Mouse (Mus musculus): ENCODE results near the gene Tyrobp. TPM values are rescaled to one million over a fixed set of nuclear protein-coding genes. Genes with fewer than 3 reads are reported as not detected.

Gene Tyrobp
- polyA plus RNA-seq, 1 experiment from 2014 or later, result 35.6 TPM

DNA sequence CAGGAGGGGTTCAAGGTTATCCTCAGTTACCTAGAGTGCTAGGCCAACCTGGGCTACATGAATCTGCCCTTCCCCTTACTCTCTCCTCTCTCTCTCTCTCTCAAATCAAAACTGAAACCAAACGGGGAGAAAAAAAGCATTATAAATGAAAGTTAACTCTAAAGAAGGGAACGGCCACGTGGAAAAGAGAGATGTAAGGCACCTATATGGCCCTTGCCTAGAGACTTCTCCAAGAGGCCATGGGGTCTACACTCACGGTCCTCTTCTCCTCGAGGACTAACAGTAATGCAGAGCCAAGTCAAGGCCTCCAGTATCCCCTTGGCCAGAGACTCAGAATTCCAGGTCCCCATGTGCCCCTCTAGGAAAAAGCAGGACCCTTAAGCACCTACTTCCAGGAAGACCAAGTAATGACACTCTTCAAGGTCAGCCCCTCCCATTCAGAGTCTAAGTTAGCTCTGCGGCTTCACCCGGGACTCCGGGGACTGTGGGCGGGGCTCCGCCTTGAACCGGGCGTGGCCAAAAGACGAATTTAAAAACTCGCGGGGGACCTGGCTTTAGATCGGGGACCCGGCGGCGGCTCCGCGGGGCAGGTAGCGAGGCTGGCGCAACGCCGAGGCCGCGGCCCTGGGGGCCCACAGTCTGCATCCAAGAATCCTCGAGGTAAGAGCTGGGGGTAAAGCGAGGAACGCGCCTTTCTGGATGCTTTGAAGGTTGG, 7.8 kb downstream of the Tyrobp start, which contains the start of gene Nfkbid:
TSS of gene Nfkbid (plus strand) at position 558 of the 715 bp plus-strand sequence.
- WGBS, result 11% methylated on average over 31 of the region's 31 CpGs
- no peak for DNase-seq (ENCODE audit: low spot score)
- ATAC-seq (ENCODE audit: low FRiP score), result peak; percentile 18; the same call in 1 of the 2 replicates

DNA sequence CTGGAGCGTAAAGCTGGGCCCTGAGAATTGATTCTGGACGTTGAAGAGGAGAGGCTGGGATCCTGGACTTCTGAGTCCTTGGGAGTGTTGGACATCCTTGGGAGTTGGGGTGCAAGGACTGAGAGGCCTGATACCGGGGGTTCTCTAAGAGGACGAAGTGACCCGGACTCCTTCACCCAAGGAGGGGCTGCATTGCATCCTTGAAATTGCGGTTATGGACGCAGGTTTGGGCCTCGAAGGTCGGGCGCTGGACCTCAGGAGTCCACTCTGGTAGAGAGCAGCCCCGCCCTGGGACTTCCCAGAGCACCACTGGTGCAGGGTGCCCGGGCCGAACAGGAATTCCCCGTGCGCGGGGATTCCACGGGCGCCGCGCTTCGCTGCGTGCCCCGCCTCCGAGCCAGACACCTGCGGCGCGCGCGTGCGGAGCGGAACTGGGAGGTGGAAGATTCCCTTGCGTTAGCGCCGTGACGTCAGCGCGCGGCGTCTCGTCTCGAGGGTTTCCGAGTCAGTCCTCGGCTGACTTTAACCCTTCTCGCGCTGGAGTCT, 8.4 kb downstream of the Tyrobp start:
- peak overlapping the region; percentile 48; the same call in 1 of the 2 replicates for H3K27ac ChIP-seq
- H3K4me3 ChIP-seq (replicated peaks; ENCODE audit: low read length), result peak overlapping the region; percentile 60
- under 1% methylated on average over 45 of the region's 45 CpGs for WGBS
- H3K4me1 ChIP-seq (replicated peaks; ENCODE audit: control insufficient read depth, insufficient read depth, low read length), result peaks cover 20% of the 10 kb centered on the region
- no peaks in the 10 kb centered on the region for H3K27me3 ChIP-seq (ENCODE audit: control insufficient read depth, insufficient read depth, low read length)
- peak; percentile 95 for DNase-seq (ENCODE audit: low spot score)
- peak overlapping the region; percentile 97 for H3K4me2 ChIP-seq (replicated peaks)
- no peaks in the 10 kb centered on the region for H3K36me3 ChIP-seq (replicated peaks; ENCODE audit: control insufficient read depth, insufficient read depth)
- H3K9me3 ChIP-seq (ENCODE audit: control insufficient read depth, low read length), result no peaks in the 10 kb centered on the region
- ATAC-seq (ENCODE audit: low FRiP score), result peak; percentile 88
- H3K9ac ChIP-seq, result peak overlapping the region; percentile 75

More for the DNA sequence above, 7.8 kb downstream of the Tyrobp start, which contains the start of gene Nfkbid:
- Histone ChIP-seq H3K27ac (peak within 1 kb of the TSS; percentile 55), H3K36me3 (replicated peaks; ENCODE audit: control insufficient read depth, insufficient read depth) (no peaks in the 10 kb centered on the region), H3K4me1 (replicated peaks; ENCODE audit: control insufficient read depth, insufficient read depth, low read length) (peaks cover 20% of the 10 kb centered on the region), H3K9me3 (ENCODE audit: control insufficient read depth, low read length) (no peaks in the 10 kb centered on the region), H3K4me2 (replicated peaks) (peak within 1 kb of the TSS; percentile 97), H3K27me3 (ENCODE audit: control insufficient read depth, insufficient read depth, low read length) (no peaks in the 10 kb centered on the region), H3K9ac (peak within 1 kb of the TSS; percentile 75), H3K4me3 (replicated peaks; ENCODE audit: low read length) (peak within 1 kb of the TSS; percentile 60)

DNA sequence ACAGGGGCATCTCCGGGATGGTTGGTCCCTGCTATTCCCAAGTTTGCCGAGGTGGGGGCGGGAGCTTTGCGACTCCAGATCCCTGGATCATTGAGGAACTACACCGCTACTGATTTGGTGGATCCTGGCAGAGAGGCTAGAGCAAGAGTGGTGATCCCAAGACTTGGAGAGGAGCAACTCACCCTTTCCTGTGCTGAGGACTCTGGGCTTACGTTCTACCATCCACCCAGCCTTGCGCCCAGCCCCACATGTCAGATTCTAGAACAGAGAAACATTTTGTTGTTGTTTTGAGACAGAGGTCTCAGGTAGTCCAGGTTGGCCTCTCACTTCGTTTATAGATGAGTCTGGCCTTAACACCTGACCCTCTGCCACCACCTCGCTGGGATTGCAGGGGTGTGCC, 9.0 kb downstream of the Tyrobp start:
- Histone ChIP-seq H3K36me3 (replicated peaks; ENCODE audit: control insufficient read depth, insufficient read depth) (no peaks in the 10 kb centered on the region), H3K27me3 (ENCODE audit: control insufficient read depth, insufficient read depth, low read length) (no peaks in the 10 kb centered on the region), H3K4me1 (replicated peaks; ENCODE audit: control insufficient read depth, insufficient read depth, low read length) (peaks cover 20% of the 10 kb centered on the region), H3K9ac (peak overlapping the region; percentile 75), H3K27ac (peak overlapping the region; percentile 55; the same call in 1 of the 2 replicates), H3K4me2 (replicated peaks) (peak overlapping the region; percentile 97), H3K4me3 (replicated peaks; ENCODE audit: low read length) (peak overlapping the region; percentile 60), H3K9me3 (ENCODE audit: control insufficient read depth, low read length) (no peaks in the 10 kb centered on the region)
- no peak for DNase-seq (ENCODE audit: low spot score)
- 0 out of 2 replicates have a peak, but pooled peaks have one; percentile 2 for ATAC-seq (ENCODE audit: low FRiP score)
- 14% methylated on average over 9 of the region's 9 CpGs for WGBS

DNA sequence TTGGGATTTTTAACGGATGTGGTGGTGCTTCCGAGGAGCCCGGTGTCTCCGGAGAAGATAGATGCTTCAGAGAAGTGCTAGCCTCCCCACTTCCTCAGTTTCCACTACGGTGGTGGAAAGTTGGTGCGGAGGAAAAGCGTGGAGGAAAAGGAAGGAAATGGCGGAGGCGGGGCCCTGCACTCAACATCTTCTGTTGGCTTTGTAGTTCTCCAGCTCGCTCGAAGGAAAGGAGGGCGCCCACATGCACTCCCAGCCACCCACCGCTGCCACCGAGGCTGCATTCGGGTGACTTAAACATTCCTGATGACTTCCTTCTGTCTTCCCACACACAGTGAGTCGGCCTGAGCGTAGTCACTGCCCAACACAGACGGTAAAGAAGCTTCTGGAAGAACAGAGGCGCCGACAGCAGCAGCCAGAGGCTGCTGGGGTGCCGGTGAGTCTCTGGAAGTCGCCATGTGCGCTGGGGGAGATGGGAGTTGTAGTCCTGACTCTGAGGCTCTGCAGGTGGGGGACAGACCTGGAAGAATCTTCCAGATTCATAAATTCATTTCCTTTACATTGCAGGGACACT, 9.6 kb downstream of the Tyrobp start:
- ATAC-seq (ENCODE audit: low FRiP score), result no peak
- Histone ChIP-seq H3K27ac (0 out of 2 replicates have a peak overlapping the region, but pooled peaks have one; percentile 55), H3K9ac (peak overlapping the region; percentile 75), H3K27me3 (ENCODE audit: control insufficient read depth, insufficient read depth, low read length) (no peaks in the 10 kb centered on the region), H3K36me3 (replicated peaks; ENCODE audit: control insufficient read depth, insufficient read depth) (no peaks in the 10 kb centered on the region), H3K9me3 (ENCODE audit: control insufficient read depth, low read length) (no peaks in the 10 kb centered on the region), H3K4me1 (replicated peaks; ENCODE audit: control insufficient read depth, insufficient read depth, low read length) (peaks cover 20% of the 10 kb centered on the region), H3K4me2 (replicated peaks) (peak overlapping the region; percentile 97), H3K4me3 (replicated peaks; ENCODE audit: low read length) (peak overlapping the region; percentile 60)
- WGBS, result 49% methylated on average over 23 of the region's 23 CpGs
- no peak for DNase-seq (ENCODE audit: low spot score)

DNA sequence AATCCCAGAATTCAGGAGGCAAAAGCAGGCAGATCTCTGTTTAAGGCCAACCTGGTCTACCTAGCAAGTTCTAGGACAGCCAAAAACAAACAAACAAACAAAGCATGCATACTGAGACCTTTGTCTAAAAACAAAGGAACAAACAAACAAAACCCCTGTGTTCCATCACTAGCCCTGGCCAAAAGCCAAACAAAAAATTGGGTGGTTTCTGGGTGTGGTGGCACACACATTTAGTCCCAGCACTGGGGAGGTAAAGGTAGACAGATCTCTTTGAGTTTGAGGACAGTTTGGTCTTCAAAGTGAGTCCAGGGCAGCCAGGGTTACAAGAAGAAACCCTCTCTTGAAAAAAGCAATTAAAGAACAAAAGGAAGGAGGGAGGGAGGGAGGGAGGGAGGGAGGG, 15.8 kb downstream of the Tyrobp start:
- ATAC-seq (ENCODE audit: low FRiP score), result no peak
- no peak overlapping the region for H3K4me2 ChIP-seq (replicated peaks)

DNA sequence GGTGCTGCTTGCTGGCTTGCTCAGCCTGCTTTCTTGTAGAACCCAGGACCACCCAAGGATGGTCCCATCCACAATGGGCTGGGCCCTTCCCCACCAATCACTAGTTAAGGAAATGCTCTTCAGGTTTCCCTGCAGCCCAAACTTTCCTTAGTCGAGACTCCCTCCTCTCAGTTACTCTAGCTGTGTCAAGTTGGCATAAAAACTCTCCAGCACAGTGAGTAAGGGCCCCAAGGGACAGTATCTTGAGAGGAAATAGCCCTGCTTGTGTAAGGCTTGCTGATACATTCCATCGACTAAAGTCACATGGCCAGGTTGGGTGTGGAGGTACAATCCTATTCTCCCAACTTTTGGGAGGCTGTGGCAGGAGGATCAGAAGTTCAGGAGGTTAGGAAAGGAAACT, 16.6 kb downstream of the Tyrobp start:
- Histone ChIP-seq H3K4me1 (replicated peaks; ENCODE audit: control insufficient read depth, insufficient read depth, low read length) (no peaks in the 10 kb centered on the region), H3K9ac (no peak overlapping the region), H3K4me3 (replicated peaks; ENCODE audit: low read length) (no peak overlapping the region), H3K9me3 (ENCODE audit: control insufficient read depth, low read length) (no peaks in the 10 kb centered on the region), H3K27me3 (ENCODE audit: control insufficient read depth, insufficient read depth, low read length) (no peaks in the 10 kb centered on the region), H3K27ac (no peak overlapping the region), H3K36me3 (replicated peaks; ENCODE audit: control insufficient read depth, insufficient read depth) (peaks cover 25% of the 10 kb centered on the region), H3K4me2 (replicated peaks) (no peak overlapping the region)
- DNase-seq (ENCODE audit: low spot score) (no peak), ATAC-seq (ENCODE audit: low FRiP score) (no peak)
- WGBS, result 45% methylated on average over 2 of the region's 2 CpGs

More for the DNA sequence above, 15.8 kb downstream of the Tyrobp start:
- Histone ChIP-seq H3K4me1 (replicated peaks; ENCODE audit: control insufficient read depth, insufficient read depth, low read length) (no peaks in the 10 kb centered on the region), H3K4me3 (replicated peaks; ENCODE audit: low read length) (no peak overlapping the region), H3K27ac (no peak overlapping the region), H3K36me3 (replicated peaks; ENCODE audit: control insufficient read depth, insufficient read depth) (peaks cover 17% of the 10 kb centered on the region; the same call in 1 of the 2 replicates), H3K27me3 (ENCODE audit: control insufficient read depth, insufficient read depth, low read length) (no peaks in the 10 kb centered on the region), H3K9ac (no peak overlapping the region), H3K9me3 (ENCODE audit: control insufficient read depth, low read length) (no peaks in the 10 kb centered on the region)
- DNase-seq (ENCODE audit: low spot score), result no peak

DNA sequence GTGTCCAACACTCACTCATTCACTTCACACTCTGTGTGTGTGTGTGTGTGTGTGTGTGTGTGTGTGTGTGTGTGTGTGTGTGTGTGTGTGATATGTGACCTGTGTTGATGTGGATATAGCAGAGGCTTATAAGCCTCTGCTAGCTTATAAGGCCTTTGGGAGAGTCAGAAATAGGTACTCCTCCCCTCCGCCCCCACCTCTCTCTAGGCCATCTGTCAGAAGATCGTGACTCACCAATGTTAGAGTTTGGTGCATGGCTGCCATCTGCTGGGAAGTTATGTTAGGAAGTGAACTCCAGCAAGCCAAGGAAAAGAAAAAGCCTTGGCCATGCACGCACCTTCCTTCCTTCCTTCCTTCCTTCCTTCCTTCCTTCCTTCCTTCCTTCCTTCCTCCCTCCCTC, 18.2 kb downstream of the Tyrobp start:
- no peak overlapping the region for H3K4me2 ChIP-seq (replicated peaks)
- DNase-seq (ENCODE audit: low spot score) (peak; percentile 84), ATAC-seq (ENCODE audit: low FRiP score) (peak; percentile 54; the same call in 1 of the 2 replicates)
- H3K4me3 ChIP-seq (replicated peaks; ENCODE audit: low read length), result no peak overlapping the region
- H3K4me1 ChIP-seq (replicated peaks; ENCODE audit: control insufficient read depth, insufficient read depth, low read length), result no peaks in the 10 kb centered on the region
- no peaks in the 10 kb centered on the region for H3K9me3 ChIP-seq (ENCODE audit: control insufficient read depth, low read length)
- H3K36me3 ChIP-seq (replicated peaks; ENCODE audit: control insufficient read depth, insufficient read depth), result peaks cover 41% of the 10 kb centered on the region
- 14% methylated on average over 3 of the region's 3 CpGs for WGBS
- no peak overlapping the region for H3K27ac ChIP-seq
- no peaks in the 10 kb centered on the region for H3K27me3 ChIP-seq (ENCODE audit: control insufficient read depth, insufficient read depth, low read length)
- no peak overlapping the region for H3K9ac ChIP-seq

DNA sequence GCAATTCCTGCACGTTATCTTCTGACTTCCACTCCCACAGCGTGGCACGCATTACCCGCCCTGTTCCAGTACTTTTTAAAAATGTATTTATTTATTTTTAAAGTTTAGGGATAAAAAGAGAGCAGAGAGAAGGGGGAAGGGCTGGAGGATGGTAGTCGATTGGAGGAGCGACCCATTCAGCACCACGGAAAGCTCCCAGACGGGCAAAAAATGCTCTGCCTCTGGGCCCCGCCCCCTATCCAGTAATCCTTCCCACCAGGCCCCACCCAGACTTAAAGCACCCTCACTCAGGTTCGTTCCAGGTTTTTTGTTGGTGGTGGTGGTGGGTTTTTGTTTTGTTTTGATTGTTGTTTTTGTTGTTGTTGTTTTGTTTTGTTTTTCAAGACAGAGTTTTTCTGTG, 20.7 kb downstream of the Tyrobp start:
- Histone ChIP-seq H3K9me3 (ENCODE audit: control insufficient read depth, low read length) (no peaks in the 10 kb centered on the region), H3K9ac (no peak overlapping the region), H3K27me3 (ENCODE audit: control insufficient read depth, insufficient read depth, low read length) (no peaks in the 10 kb centered on the region), H3K4me2 (replicated peaks) (no peak overlapping the region), H3K36me3 (replicated peaks; ENCODE audit: control insufficient read depth, insufficient read depth) (peaks cover 65% of the 10 kb centered on the region), H3K27ac (no peak overlapping the region), H3K4me1 (replicated peaks; ENCODE audit: control insufficient read depth, insufficient read depth, low read length) (no peaks in the 10 kb centered on the region), H3K4me3 (replicated peaks; ENCODE audit: low read length) (no peak overlapping the region)
- DNase-seq (ENCODE audit: low spot score) (no peak), ATAC-seq (ENCODE audit: low FRiP score) (no peak)
- WGBS, result 6% methylated on average over 10 of the region's 10 CpGs

DNA sequence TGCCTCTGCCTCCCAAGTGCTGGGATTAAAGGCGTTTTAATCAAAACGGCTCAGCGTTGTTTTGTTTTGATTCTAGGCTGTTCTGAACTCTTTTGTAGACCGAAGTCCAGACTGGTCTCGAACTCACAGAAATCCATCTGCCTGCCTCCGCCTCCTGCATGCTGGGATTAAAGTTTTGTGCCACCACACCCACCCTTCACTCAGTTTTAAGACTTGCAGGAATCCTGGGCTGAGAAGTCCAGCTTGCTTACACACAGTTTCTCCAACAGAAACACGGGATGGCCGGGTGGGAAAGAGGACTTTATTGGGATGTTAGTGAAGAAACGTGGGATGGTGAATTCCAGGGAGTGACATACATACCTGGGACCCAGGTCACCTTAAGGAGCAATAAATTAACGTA, 21.1 kb downstream of the Tyrobp start:
- H3K36me3 ChIP-seq (replicated peaks; ENCODE audit: control insufficient read depth, insufficient read depth), result peaks cover 69% of the 10 kb centered on the region
- DNase-seq (ENCODE audit: low spot score), result no peak
- no peak overlapping the region for H3K27ac ChIP-seq
- no peaks in the 10 kb centered on the region for H3K27me3 ChIP-seq (ENCODE audit: control insufficient read depth, insufficient read depth, low read length)
- WGBS, result 72% methylated on average over 10 of the region's 10 CpGs
- no peak for ATAC-seq (ENCODE audit: low FRiP score)
- H3K4me3 ChIP-seq (replicated peaks; ENCODE audit: low read length), result no peak overlapping the region
- no peak overlapping the region for H3K4me2 ChIP-seq (replicated peaks)
- no peaks in the 10 kb centered on the region for H3K9me3 ChIP-seq (ENCODE audit: control insufficient read depth, low read length)
- no peaks in the 10 kb centered on the region for H3K4me1 ChIP-seq (replicated peaks; ENCODE audit: control insufficient read depth, insufficient read depth, low read length)
- no peak overlapping the region for H3K9ac ChIP-seq

Data from hindbrain, embryonic 14.5 days (tissue).